In genomic region chr12:74043755-74044154, GRCm38 (mm10) we compare ENCODE assay signal across 16 mouse cellular contexts. TPM values are rescaled to one million over a fixed set of nuclear protein-coding genes. Genes with fewer than 3 reads are reported as not detected.
A peak's percentile ranks its signal among the peaks of the same experiment; 100 is the strongest.
DNase-seq lines count a peak whose midpoint lies in the region; ATAC-seq lines count a peak whose summit lies in the region.
"Had no signal": no experiment of that assay in that cellular context is flagged by ENCODE, and none has a peak within 500 bp of the region (broad histone marks: within the 10 kb centered on the region; RNA-seq: fewer than 3 reads in every experiment).

No protein-coding gene starts in this region.

- H3K4me1 ChIP-seq in neural tube, embryonic 11.5 days (ENCODE audit: control insufficient read depth, insufficient read depth, low read length), result no peaks in the 10 kb centered on the region
- H3K4me1 ChIP-seq in hindbrain, embryonic 12.5 days, result peaks cover 12% of the 10 kb centered on the region
- no peaks in the 10 kb centered on the region for H3K4me1 ChIP-seq in midbrain, embryonic 12.5 days
- H3K4me1 ChIP-seq: heart, embryonic 10.5 days; limb, embryonic 13.5 days had no signal

- no peak overlapping the region for H3K27ac ChIP-seq in neural tube, embryonic 11.5 days (ENCODE audit: low read depth, low read length)
- peak overlapping the region; percentile 18; the same call in 1 of the 2 replicates for H3K27ac ChIP-seq in hindbrain, embryonic 12.5 days
- no peak overlapping the region for H3K27ac ChIP-seq in midbrain, embryonic 12.5 days (replicated peaks)
- H3K27ac ChIP-seq: heart, embryonic 10.5 days; limb, embryonic 13.5 days had no signal

- DNase-seq in neural tube, embryonic 11.5 days (ENCODE audit: low spot score), result peak; percentile 33
- no peak for DNase-seq in neural tube, embryonic 10.5 days (ENCODE audit: extremely low spot score, low spot score)
- DNase-seq in retina, embryonic 14.5 days (ENCODE audit: low spot score), result peak; percentile 34
- DNase-seq in layer of hippocampus, adult 8-10 months (ENCODE audit: low spot score in 2 of 2), result no peak
- no peak for DNase-seq in testis, postnatal 10 days (ENCODE audit: low spot score)
- DNase-seq: cerebellum, adult 9-11 months; heart, postnatal 4 days; kidney, adult 18-20 months; lung, postnatal 36 days; thymus, postnatal 14 days had no signal

- H3K4me2 ChIP-seq in neural tube, embryonic 11.5 days (ENCODE audit: low read depth), result no peak overlapping the region
- no peak overlapping the region for H3K4me2 ChIP-seq in hindbrain, embryonic 12.5 days (replicated peaks)
- no peak overlapping the region for H3K4me2 ChIP-seq in midbrain, embryonic 12.5 days (replicated peaks)
- H3K4me2 ChIP-seq: limb, embryonic 13.5 days had no signal

- H3K4me3 ChIP-seq in neural tube, embryonic 11.5 days (ENCODE audit: low read depth, low read length), result no peak overlapping the region
- no peak overlapping the region for H3K4me3 ChIP-seq in hindbrain, embryonic 12.5 days
- no peak overlapping the region for H3K4me3 ChIP-seq in midbrain, embryonic 12.5 days
- H3K4me3 ChIP-seq: heart, embryonic 10.5 days; limb, embryonic 13.5 days had no signal

- WGBS in neural tube, embryonic 11.5 days, result 55% methylated on average over 6 of the region's 6 CpGs
- WGBS in hindbrain, embryonic 12.5 days, result 39% methylated on average over 6 of the region's 6 CpGs
- WGBS in midbrain, embryonic 12.5 days, result 43% methylated on average over 6 of the region's 6 CpGs

- ATAC-seq in neural tube, embryonic 11.5 days (ENCODE audit: insufficient read depth, low FRiP score, low TSS enrichment), result peak; percentile 48; the same call in 1 of the 2 replicates
- ATAC-seq in hindbrain, embryonic 12.5 days (ENCODE audit: low FRiP score), result peak; percentile 78
- ATAC-seq in midbrain, embryonic 12.5 days (ENCODE audit: low FRiP score, low read depth), result peak; percentile 76
- ATAC-seq: CD4-positive, CD25-positive, alpha-beta regulatory T cell, adult 4 months had no signal

- no peak overlapping the region for H3K9ac ChIP-seq in neural tube, embryonic 11.5 days (ENCODE audit: low read length)
- no peak overlapping the region for H3K9ac ChIP-seq in hindbrain, embryonic 12.5 days
- H3K9ac ChIP-seq in midbrain, embryonic 12.5 days (replicated peaks), result no peak overlapping the region
- H3K9ac ChIP-seq: limb, embryonic 13.5 days had no signal

- H3K9me3 ChIP-seq in neural tube, embryonic 11.5 days (ENCODE audit: control insufficient read depth, low read length), result no peaks in the 10 kb centered on the region
- H3K9me3 ChIP-seq in hindbrain, embryonic 12.5 days (replicated peaks), result no peaks in the 10 kb centered on the region
- H3K9me3 ChIP-seq in midbrain, embryonic 12.5 days, result no peaks in the 10 kb centered on the region
- H3K9me3 ChIP-seq: heart, embryonic 10.5 days; limb, embryonic 13.5 days had no signal

- H3K36me3 ChIP-seq in neural tube, embryonic 11.5 days (ENCODE audit: control insufficient read depth, insufficient read depth, low read length), result no peaks in the 10 kb centered on the region
- no peaks in the 10 kb centered on the region for H3K36me3 ChIP-seq in hindbrain, embryonic 12.5 days
- H3K36me3 ChIP-seq in midbrain, embryonic 12.5 days, result no peaks in the 10 kb centered on the region
- H3K36me3 ChIP-seq: heart, embryonic 10.5 days; limb, embryonic 13.5 days had no signal

- H3K27me3 ChIP-seq in neural tube, embryonic 11.5 days (ENCODE audit: control insufficient read depth, insufficient read depth, low read length), result no peaks in the 10 kb centered on the region
- no peaks in the 10 kb centered on the region for H3K27me3 ChIP-seq in hindbrain, embryonic 12.5 days
- H3K27me3 ChIP-seq in midbrain, embryonic 12.5 days, result no peaks in the 10 kb centered on the region
- H3K27me3 ChIP-seq: limb, embryonic 13.5 days had no signal

RNA-seq across cellular contexts. Expression of gene Syt16, which starts 46.3 kb away (rescaled TPM):
- polyA plus RNA-seq in neural tube, embryonic 11.5 days (2014; fragmentation: Nextera tagmentation; extraction: Ambion mirVana), result 6.7 and 9.3 TPM in 2 replicates
- 17.0 and 19.5 TPM in 2 replicates for polyA plus RNA-seq in hindbrain, embryonic 12.5 days (2016; fragmentation: Nextera tagmentation; extraction: Ambion mirVana)
- 14.5 and 15.0 TPM in 2 replicates for polyA plus RNA-seq in midbrain, embryonic 12.5 days (2016; fragmentation: Nextera tagmentation; extraction: Ambion mirVana)
- 10 to 100 TPM; 46.8 to 54.5 (median 51.1) TPM for total RNA-seq in layer of hippocampus, adult 8-10 months (2022)
- total RNA-seq: gastrocnemius, adult 18-20 months had no signal
- polyA plus RNA-seq: CD4-positive, CD25-positive, alpha-beta regulatory T cell, adult 4 months had no signal

Comparison
In these comparisons a context has a peak if more than half of its experiments do, and no peak if none do; other contexts are left out.
1. DNase-seq: peak in neural tube, embryonic 11.5 days (single experiment) and retina, embryonic 14.5 days (single experiment); none in neural tube, embryonic 10.5 days (single experiment), layer of hippocampus, adult 8-10 months (0 of 2) and testis, postnatal 10 days (single experiment).
2. Peak in every context shown above with its lines, with median percentiles within 50 percentile points of each other: ATAC-seq.